Mouse (Mus musculus): ENCODE results near the gene Gstp1.

Gstp1 gene

GRCm38 (mm10) chr19:4000119-4000900 is 37.5 kb downstream of the Gstp1 start, which contains the start of the genes Nudt8 and Gm49405:
TSS of gene Nudt8 (plus strand) at chr19:4000580.
TSS of gene Gm49405 (plus strand) at chr19:4000626.
- peak; percentile 98 for DNase-seq

GRCm38 (mm10) chr19:3999121-3999730 is 38.6 kb downstream of the Gstp1 start:
- no peak for DNase-seq

- DNase-seq, result no peak
Observed at GRCm38 (mm10) chr19:3998335-3998734, 39.5 kb downstream of the Gstp1 start.

GRCm38 (mm10) chr19:3997231-3997630 is 40.6 kb downstream of the Gstp1 start:
- no peak for DNase-seq

- no peak for DNase-seq
Observed at GRCm38 (mm10) chr19:3996747-3997146, 41.0 kb downstream of the Gstp1 start.

- DNase-seq, result no peak
Observed at GRCm38 (mm10) chr19:3996106-3996505, 41.7 kb downstream of the Gstp1 start.

- DNase-seq, result no peak
Observed at GRCm38 (mm10) chr19:3995505-3995904, 42.3 kb downstream of the Gstp1 start.

GRCm38 (mm10) chr19:3994932-3995331 is 42.9 kb downstream of the Gstp1 start:
- DNase-seq, result no peak

GRCm38 (mm10) chr19:3992416-3992815 is 45.4 kb downstream of the Gstp1 start, which contains the start of gene Tbx10:
TSS of gene Tbx10 (plus strand) at chr19:3992752.
- no peak for DNase-seq

GRCm38 (mm10) chr19:3991966-3992365 is 45.8 kb downstream of the Gstp1 start:
- DNase-seq, result no peak

GRCm38 (mm10) chr19:3991562-3991961 is 46.2 kb downstream of the Gstp1 start:
- DNase-seq, result no peak

- DNase-seq, result no peak
Observed at GRCm38 (mm10) chr19:3990804-3991203, 47.0 kb downstream of the Gstp1 start.

- no peak for DNase-seq
Observed at GRCm38 (mm10) chr19:3988750-3989149, 49.0 kb downstream of the Gstp1 start.

GRCm38 (mm10) chr19:3988066-3988465 is 49.7 kb downstream of the Gstp1 start:
- DNase-seq, result no peak

GRCm38 (mm10) chr19:3986334-3986733 is 51.5 kb downstream of the Gstp1 start, which contains the start of gene Acy3:
TSS of gene Acy3 (plus strand) at chr19:3986570.
- DNase-seq, result peak; percentile 97

Data from kidney, postnatal 10 days (tissue).